Mouse (Mus musculus): ENCODE measurements at regions not wholly inside any gene's neighbourhood (a gene's known extent, or its start where the extent isn't known, plus 50 kb on each side); places are given as distances from the start of the nearest gene placed in this dataset.

DNA sequence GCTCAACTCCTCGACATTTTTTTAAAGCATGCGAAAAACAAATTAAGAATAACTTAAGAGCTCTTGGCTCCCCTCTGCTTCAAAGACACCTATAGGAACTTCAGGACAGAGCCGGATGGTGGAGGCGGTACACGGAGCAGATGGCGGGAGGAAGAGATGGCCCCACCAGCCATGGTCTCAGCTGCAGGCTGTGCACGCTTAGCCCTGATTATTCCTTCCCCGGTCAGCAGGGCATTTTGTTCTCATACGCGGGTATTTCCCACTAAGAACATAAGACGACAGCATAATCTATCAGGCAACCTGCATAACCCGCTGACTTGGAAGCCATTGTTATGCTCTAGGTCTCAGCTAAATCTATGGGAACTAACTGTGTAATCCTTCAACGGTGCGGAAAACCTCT lies 544.8 kb upstream of the Mgmt start:
- TF ChIP-seq POLR2A (IDR thresholded peaks at IDR 0.05; ENCODE audit: borderline replicate concordance, extremely low read depth, low read depth, low read length) (no peak), CTCF (IDR thresholded peaks at IDR 0.05; ENCODE audit: insufficient read depth, low read length) (no peak)
- no peak for DNase-seq

DNA sequence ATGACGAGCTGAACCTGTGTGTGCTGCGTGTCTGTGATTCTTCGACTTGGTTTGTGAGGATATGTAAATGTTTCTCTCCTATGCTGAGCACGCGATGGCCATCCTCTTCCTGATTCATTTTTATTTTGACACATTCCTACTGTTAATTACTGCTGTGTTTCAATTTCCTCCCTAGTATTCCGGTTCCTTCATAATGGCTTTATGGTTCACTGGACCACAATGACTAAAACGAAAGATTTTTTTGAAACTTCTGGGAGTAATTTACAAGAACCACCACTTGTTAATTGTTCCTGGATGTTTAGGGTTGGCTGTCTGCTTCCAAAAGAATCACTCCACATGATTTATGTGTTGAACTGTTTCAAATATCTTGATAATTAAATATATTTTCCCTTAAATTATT lies 537.4 kb upstream of the Mgmt start:
- no peak for DNase-seq
- TF ChIP-seq CTCF (IDR thresholded peaks at IDR 0.05; ENCODE audit: insufficient read depth, low read length) (no peak), POLR2A (IDR thresholded peaks at IDR 0.05; ENCODE audit: borderline replicate concordance, extremely low read depth, low read depth, low read length) (no peak)
- WGBS, result 62% methylated on average over 7 of the region's 7 CpGs
- Histone ChIP-seq H3K4me3 (replicated peaks; ENCODE audit: extremely low read depth, low read depth, low read length) (no peak overlapping the region), H3K4me1 (ENCODE audit: control insufficient read depth, insufficient read depth, low read length) (no peaks in the 10 kb centered on the region)

More for the DNA sequence above, 544.8 kb upstream of the Mgmt start:
- WGBS, result 86% methylated on average over 14 of the region's 14 CpGs
- no peak overlapping the region for H3K4me3 ChIP-seq (replicated peaks; ENCODE audit: extremely low read depth, low read depth, low read length)
- no peaks in the 10 kb centered on the region for H3K4me1 ChIP-seq (ENCODE audit: control insufficient read depth, insufficient read depth, low read length)

DNA sequence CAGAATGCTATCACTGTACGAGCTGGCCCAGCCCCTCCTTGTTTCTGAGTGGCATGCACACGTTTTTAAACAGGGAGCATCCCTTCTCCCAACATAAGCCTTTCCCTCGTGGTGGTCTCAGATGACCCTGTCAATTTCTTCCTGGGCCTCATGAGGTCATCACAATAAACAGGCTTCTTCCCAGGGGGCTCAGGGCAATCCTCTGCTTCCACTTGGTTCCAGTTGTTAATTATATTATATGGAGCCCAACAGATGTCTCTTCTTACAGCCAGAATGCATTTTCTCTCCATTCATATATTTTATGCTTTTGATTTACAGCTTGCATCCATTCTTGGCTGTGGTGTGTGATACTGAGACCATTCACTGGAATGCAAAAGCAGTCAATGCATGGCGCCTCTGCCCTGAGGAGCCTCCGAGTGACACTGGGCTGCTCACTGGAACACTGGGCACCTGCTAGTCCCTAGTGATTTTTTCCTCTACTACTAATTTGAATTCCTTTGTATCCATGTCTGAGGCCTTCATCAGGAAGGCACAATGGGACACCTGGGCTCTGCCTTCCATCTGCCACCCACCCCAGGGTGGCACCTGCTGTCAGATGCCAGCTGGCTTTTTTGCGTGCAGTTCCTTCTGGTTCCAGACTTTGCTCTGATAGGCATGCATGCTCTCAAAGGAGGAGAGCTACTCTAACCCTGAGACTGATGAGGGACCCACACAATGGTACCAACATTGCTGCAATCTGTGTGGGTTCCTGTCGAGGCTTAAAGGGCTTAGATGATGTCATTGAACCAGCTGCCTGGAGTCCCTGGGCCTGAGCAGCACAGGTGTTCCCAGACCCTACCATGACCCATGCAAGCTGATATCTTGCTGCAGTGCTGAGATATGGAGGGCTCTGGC lies 528.8 kb upstream of the Mgmt start:
- DNase-seq, result no peak
- TF ChIP-seq POLR2A (IDR thresholded peaks at IDR 0.05; ENCODE audit: borderline replicate concordance, extremely low read depth, low read depth, low read length) (no peak), CTCF (IDR thresholded peaks at IDR 0.05; ENCODE audit: insufficient read depth, low read length) (no peak)
- WGBS, result 56% methylated on average over 7 of the region's 7 CpGs
- no peaks in the 10 kb centered on the region for H3K4me1 ChIP-seq (ENCODE audit: control insufficient read depth, insufficient read depth, low read length)
- H3K4me3 ChIP-seq (replicated peaks; ENCODE audit: extremely low read depth, low read depth, low read length), result no peak overlapping the region

DNA sequence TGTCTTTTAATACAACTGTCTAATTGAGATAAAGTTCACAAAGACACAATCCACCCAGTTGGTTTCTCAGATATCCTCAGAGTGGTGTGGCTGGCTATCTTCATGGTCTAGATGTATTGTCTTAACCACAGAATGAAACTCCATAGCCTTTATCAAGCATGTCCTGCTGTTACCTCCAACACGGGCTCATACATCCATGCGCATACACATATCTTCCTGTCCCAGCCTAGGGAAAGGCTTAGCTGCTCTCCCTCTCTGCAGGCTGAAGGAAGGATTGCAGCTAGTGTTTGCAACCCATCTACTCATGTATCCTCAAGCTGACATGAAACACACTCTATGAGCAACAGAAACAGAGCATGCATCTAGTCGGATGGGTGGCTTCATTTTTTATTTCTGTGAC lies 517.2 kb upstream of the Mgmt start:
- WGBS, result 63% methylated on average over 3 of the region's 3 CpGs
- TF ChIP-seq CTCF (IDR thresholded peaks at IDR 0.05; ENCODE audit: insufficient read depth, low read length) (no peak), POLR2A (IDR thresholded peaks at IDR 0.05; ENCODE audit: borderline replicate concordance, extremely low read depth, low read depth, low read length) (no peak)

DNA sequence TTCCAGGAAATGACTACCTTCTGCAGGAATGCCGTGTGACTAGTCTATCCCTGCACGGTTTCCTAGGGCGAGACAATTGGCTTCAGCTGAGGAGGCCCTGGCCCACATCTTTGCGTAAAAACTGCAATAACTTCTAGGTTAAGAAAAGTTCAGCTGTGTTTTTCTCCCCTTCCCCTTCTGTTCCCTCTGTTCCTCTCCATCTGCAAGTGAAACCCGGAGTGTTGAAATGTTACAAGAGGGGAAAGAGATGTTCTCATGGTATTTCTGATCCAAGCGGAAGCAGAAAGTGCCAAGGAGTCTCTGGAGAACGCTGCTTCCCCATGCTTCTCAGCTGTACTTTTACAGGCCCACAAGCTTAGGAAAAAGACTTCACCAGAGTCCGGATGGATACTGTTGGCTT lies 516.7 kb upstream of the Mgmt start:
- no peak for DNase-seq

More for the DNA sequence above, 517.2 kb upstream of the Mgmt start:
- H3K4me3 ChIP-seq (replicated peaks; ENCODE audit: extremely low read depth, low read depth, low read length), result no peak overlapping the region
- no peaks in the 10 kb centered on the region for H3K4me1 ChIP-seq (ENCODE audit: control insufficient read depth, insufficient read depth, low read length)
- no peak for DNase-seq

DNA sequence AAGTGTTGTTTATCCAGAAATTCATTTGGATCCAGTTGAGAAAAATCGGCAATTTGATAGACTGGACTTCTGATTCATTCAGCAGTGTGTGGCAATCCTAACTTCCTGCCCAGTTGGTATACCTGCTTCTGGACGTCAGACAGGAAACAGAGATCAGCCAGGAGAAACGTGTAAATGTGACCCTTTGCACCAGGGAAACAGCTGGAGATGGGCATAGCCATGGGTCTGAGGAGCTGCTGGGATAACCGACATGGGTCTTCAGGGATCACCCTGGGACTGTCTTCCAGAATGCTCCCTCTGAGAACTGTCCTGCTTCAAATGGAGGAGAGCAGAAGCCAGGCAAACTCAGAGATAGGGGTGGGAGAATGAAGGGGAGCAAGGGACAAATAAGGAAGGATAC lies 516.1 kb upstream of the Mgmt start:
- WGBS, result 20% methylated on average over 4 of the region's 4 CpGs
- no peak for DNase-seq
- Histone ChIP-seq H3K4me1 (ENCODE audit: control insufficient read depth, insufficient read depth, low read length) (no peaks in the 10 kb centered on the region), H3K4me3 (replicated peaks; ENCODE audit: extremely low read depth, low read depth, low read length) (no peak overlapping the region)
- TF ChIP-seq POLR2A (IDR thresholded peaks at IDR 0.05; ENCODE audit: borderline replicate concordance, extremely low read depth, low read depth, low read length), result no peak
- no peak for TF ChIP-seq CTCF (IDR thresholded peaks at IDR 0.05; ENCODE audit: insufficient read depth, low read length)

More for the DNA sequence above, 516.7 kb upstream of the Mgmt start:
- no peak for TF ChIP-seq CTCF (IDR thresholded peaks at IDR 0.05; ENCODE audit: insufficient read depth, low read length)
- no peak for TF ChIP-seq POLR2A (IDR thresholded peaks at IDR 0.05; ENCODE audit: borderline replicate concordance, extremely low read depth, low read depth, low read length)
- no peaks in the 10 kb centered on the region for H3K4me1 ChIP-seq (ENCODE audit: control insufficient read depth, insufficient read depth, low read length)
- H3K4me3 ChIP-seq (replicated peaks; ENCODE audit: extremely low read depth, low read depth, low read length), result no peak overlapping the region
- WGBS, result 37% methylated on average over 8 of the region's 8 CpGs

DNA sequence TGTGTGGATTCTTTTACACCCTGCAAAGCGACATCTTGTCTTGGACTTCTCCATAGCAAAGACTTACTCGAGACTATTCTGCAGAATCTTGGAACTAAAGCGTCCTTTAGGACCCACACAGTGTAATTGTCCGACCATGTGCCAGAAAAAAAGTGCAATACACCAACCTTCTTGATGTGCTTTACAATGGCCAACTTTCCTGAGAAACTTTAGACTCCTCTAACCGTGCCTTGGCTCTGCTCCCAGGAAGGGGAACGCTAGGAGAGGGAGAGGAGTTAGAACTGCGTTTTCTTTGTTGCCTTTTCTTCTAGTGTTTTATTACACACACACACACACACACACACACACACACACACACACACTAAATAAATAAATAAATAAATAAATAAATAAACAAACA lies 515.1 kb upstream of the Mgmt start:
- no peaks in the 10 kb centered on the region for H3K4me1 ChIP-seq (ENCODE audit: control insufficient read depth, insufficient read depth, low read length)
- no peak overlapping the region for H3K4me3 ChIP-seq (replicated peaks; ENCODE audit: extremely low read depth, low read depth, low read length)
- 56% methylated on average over 7 of the region's 7 CpGs for WGBS
- no peak for DNase-seq
- TF ChIP-seq CTCF (IDR thresholded peaks at IDR 0.05; ENCODE audit: insufficient read depth, low read length) (no peak), POLR2A (IDR thresholded peaks at IDR 0.05; ENCODE audit: borderline replicate concordance, extremely low read depth, low read depth, low read length) (no peak)

DNA sequence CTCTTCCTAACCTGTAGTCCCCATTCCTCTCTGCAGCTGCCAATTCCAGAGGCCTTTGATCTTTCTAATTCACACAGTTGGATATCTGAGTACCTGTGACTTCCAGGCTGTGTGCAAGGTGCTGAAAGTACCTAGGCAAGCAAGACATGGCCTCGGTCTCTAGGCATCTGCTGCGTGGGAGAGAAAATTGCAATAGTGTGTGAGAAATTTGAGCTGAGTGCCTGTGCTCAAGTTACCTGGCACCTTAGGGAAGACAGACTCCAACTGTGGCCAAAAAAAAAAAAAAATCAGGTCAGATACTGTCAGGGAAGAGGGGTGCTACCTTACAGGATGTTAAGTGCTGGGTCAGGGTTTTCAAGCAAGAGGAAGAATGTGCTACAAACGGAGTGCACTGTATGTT lies 514.7 kb upstream of the Mgmt start:
- WGBS, result 48% methylated on average over 3 of the region's 3 CpGs
- no peak for TF ChIP-seq POLR2A (IDR thresholded peaks at IDR 0.05; ENCODE audit: borderline replicate concordance, extremely low read depth, low read depth, low read length)
- no peak for TF ChIP-seq CTCF (IDR thresholded peaks at IDR 0.05; ENCODE audit: insufficient read depth, low read length)
- Histone ChIP-seq H3K4me1 (ENCODE audit: control insufficient read depth, insufficient read depth, low read length) (no peaks in the 10 kb centered on the region), H3K4me3 (replicated peaks; ENCODE audit: extremely low read depth, low read depth, low read length) (no peak overlapping the region)
- DNase-seq, result no peak

DNA sequence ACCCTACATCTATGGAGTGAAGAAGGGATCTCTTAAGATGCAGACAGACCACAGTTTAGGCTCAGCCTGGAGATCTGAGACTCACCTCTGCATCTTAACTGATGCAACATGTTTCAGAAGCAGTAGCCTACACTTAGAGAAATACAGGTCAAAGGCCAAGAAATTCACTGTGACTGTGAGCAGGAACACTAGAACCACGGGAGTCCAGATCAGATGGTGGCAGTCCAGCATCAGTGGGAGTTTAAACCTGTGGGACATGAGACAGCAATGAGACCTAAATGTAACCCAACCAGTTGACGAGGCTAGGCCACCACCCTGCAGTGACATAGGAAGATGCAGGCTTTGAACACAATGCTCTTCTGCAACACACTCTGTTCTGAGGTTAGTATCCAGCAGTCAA lies 511.1 kb upstream of the Mgmt start:
- TF ChIP-seq CTCF (IDR thresholded peaks at IDR 0.05; ENCODE audit: insufficient read depth, low read length) (no peak), POLR2A (IDR thresholded peaks at IDR 0.05; ENCODE audit: borderline replicate concordance, extremely low read depth, low read depth, low read length) (no peak)
- WGBS, result 83% methylated on average over 2 of the region's 2 CpGs

DNA sequence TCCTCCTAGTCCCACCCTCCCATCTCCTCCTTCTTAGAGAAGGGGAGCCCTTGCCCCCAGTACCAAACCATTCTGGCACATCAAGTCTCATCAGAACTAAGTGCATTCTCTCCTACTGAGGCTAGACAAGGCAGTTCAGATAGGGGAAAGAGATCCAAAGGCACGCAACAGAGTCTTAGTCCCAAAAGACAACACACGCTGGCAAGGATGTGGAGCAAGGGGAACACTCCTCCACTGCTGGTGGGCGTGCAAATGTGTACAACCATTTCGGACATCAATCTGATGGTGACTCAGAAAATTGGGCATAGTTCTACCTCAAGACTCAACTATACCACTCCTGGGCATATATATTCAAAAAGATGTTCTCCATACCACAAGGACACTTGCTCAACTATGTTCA lies 506.7 kb upstream of the Mgmt start:
- TF ChIP-seq POLR2A (IDR thresholded peaks at IDR 0.05; ENCODE audit: borderline replicate concordance, extremely low read depth, low read depth, low read length), result no peak
- no peak for DNase-seq
- 86% methylated on average over 4 of the region's 4 CpGs for WGBS
- Histone ChIP-seq H3K4me3 (replicated peaks; ENCODE audit: extremely low read depth, low read depth, low read length) (no peak overlapping the region), H3K4me1 (ENCODE audit: control insufficient read depth, insufficient read depth, low read length) (no peaks in the 10 kb centered on the region)

More for the DNA sequence above, 511.1 kb upstream of the Mgmt start:
- DNase-seq, result no peak
- Histone ChIP-seq H3K4me3 (replicated peaks; ENCODE audit: extremely low read depth, low read depth, low read length) (no peak overlapping the region), H3K4me1 (ENCODE audit: control insufficient read depth, insufficient read depth, low read length) (no peaks in the 10 kb centered on the region)

All from lung, adult 2 months (tissue).